Mouse (Mus musculus) forebrain, embryonic 13.5 days (tissue): ENCODE measurements at regions not wholly inside any gene's neighbourhood (a gene's known extent, or its start where the extent isn't known, plus 50 kb on each side); places are given as distances from the start of the nearest gene placed in this dataset.

Experiments used
- ATAC-seq: fragments of 200-750 bp; cut with Nextera tagmentation; 2 replicates; pipeline ENCODE4 v1.8.0; 2017
- H3K27ac ChIP-seq: fragments of 300-500 bp; sonication (generic); 2 replicates; pipeline ENCODE4 v1.5.1; 2015; ENCODE audit warnings: inconsistent platforms, mild to moderate bottlenecking, moderate library complexity
- H3K27me3 ChIP-seq: fragments of 300-500 bp; sonication (generic); 2 replicates; pipeline ENCODE4 v1.6.1; 2015; ENCODE audit warnings: mild to moderate bottlenecking, inconsistent platforms
- H3K36me3 ChIP-seq: fragments of 300-500 bp; sonication (generic); 2 replicates; pipeline ENCODE4 v1.6.1; 2015; ENCODE audit warnings: mild to moderate bottlenecking, inconsistent platforms; ENCODE audit not compliant: poor library complexity, severe bottlenecking
- H3K4me1 ChIP-seq: fragments of 300-500 bp; sonication (generic); 2 replicates; pipeline ENCODE4 v1.6.1; 2015; ENCODE audit warnings: inconsistent platforms
- H3K4me2 ChIP-seq: fragments of 300-500 bp; sonication (generic); 2 replicates; pipeline ENCODE4 v1.6.1; 2015; ENCODE audit warnings: inconsistent platforms, mild to moderate bottlenecking, moderate library complexity
- H3K4me3 ChIP-seq: fragments of 300-500 bp; sonication (generic); 2 replicates; pipeline ENCODE4 v1.5.1; 2015; ENCODE audit warnings: mild to moderate bottlenecking, inconsistent platforms
- H3K9ac ChIP-seq: fragments of 300-500 bp; sonication (generic); 2 replicates; pipeline ENCODE4 v1.6.1; 2015; ENCODE audit warnings: mild to moderate bottlenecking, inconsistent platforms
- H3K9me3 ChIP-seq: fragments of 300-500 bp; sonication (generic); replicated peaks from 2 replicates; pipeline ENCODE4 v1.6.1; 2016; ENCODE audit warnings: inconsistent platforms
- WGBS: fragments of 180-500 bp; shearing (Covaris S2); methylation state at CpG from one replicate; pipeline ENCODE4 v1.1.7; 2015; 5-methylcytosine and 5-hydroxymethylcytosine counted together

DNA sequence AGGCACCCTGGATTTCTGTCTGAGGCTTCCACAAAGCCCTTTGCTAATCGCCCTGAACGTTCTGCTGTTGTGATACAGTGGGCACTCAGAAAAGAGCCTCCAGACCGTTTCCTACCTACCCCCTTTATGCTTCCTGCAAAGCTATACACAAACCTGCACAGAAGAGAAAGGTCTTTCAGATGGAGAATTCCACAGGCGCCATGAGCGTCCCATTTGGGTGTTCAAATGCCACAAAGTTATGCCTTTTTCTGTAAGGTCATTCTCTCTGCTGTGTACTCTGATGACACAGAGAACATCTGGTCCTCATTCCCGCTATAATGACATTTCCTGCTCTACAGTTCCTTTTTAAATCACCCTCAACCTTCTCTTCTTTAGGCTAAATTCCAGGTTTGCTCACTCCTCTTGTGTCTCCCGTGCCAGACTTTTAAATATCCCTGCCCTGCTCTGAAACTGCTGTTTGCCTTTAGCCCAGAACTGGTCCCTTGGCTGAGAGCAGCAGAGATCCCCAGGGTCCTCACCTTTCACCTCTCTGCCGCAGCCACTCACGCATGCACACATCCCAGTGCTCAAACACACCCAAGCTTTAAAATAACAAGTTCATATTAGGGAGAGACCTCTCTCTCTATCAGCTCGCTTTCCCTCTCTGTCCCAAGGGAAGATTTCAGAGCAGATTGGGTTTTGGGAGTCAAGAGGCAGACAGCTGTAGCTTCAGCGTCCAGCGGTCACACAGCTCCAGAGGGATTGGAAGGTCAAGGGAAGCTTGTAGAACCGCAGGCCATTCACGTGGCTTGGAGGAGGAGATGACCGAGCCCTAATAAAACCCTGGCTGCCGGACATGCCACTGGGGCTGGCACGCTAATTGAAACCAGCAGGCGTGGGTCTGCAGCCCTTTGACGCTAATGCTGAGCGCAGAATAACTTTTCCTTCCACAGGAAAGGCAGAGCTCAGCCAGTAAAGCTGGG is 543.9 kb downstream of the Gja1 start:
- no peak overlapping the region for H3K4me2 ChIP-seq
- H3K4me1 ChIP-seq, result no peaks in the 10 kb centered on the region
- H3K9me3 ChIP-seq, result no peaks in the 10 kb centered on the region
- no peaks in the 10 kb centered on the region for H3K36me3 ChIP-seq
- no peaks in the 10 kb centered on the region for H3K27me3 ChIP-seq
- H3K27ac ChIP-seq, result no peak overlapping the region
- no peak for ATAC-seq
- WGBS, result 62% methylated on average over 20 of the region's 20 CpGs
- no peak overlapping the region for H3K4me3 ChIP-seq
- no peak overlapping the region for H3K9ac ChIP-seq

DNA sequence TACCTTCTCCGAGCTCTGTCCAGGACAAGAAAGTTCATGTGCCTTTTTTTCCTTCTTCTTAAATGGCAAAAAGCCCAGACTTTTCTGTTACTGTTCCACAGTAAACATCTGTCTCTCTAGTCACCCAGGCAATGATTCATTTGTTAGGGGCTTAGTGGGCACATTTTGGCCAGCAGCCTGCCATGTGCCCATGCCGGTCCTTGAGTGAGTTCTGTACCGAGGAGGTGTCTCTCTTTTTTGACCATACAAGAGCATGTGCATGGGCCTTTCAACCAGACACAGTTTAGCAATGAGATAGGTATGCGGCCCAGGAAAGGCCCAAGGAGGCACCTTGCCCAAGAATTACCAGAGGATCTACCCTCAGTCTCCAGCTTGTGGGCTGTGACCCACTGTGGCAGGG is 551.0 kb upstream of the Hsf2 start:
- no peak overlapping the region for H3K4me2 ChIP-seq
- ATAC-seq, result no peak
- no peaks in the 10 kb centered on the region for H3K36me3 ChIP-seq
- no peak overlapping the region for H3K9ac ChIP-seq
- H3K27ac ChIP-seq, result no peak overlapping the region
- no peak overlapping the region for H3K4me3 ChIP-seq
- no peaks in the 10 kb centered on the region for H3K9me3 ChIP-seq
- H3K4me1 ChIP-seq, result no peaks in the 10 kb centered on the region
- WGBS, result 91% methylated on average over 4 of the region's 4 CpGs
- no peaks in the 10 kb centered on the region for H3K27me3 ChIP-seq

DNA sequence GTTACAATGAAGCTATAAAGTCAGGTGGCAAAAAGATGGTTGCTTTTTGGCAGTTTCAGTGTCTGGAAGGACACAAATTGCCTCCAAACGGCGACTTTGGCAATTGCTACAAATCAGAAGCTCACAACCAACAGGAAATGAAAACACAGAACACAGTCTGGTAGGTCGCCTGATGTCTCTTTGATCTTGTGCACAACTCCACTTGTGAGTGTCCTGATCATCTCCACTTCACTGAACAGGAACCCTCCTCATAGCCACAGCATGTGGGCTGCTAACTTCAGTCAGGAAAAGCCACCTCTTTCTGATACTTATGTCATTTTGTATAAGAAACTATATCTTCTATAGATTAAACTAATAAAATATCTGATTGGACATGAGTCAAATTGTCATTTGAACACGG is 544.2 kb upstream of the Hsf2 start:
- Histone ChIP-seq H3K4me1 (no peaks in the 10 kb centered on the region), H3K9ac (no peak overlapping the region), H3K4me2 (no peak overlapping the region), H3K4me3 (no peak overlapping the region), H3K9me3 (no peaks in the 10 kb centered on the region), H3K27ac (no peak overlapping the region), H3K36me3 (no peaks in the 10 kb centered on the region), H3K27me3 (no peaks in the 10 kb centered on the region)
- ATAC-seq, result no peak
- 45% methylated on average over 4 of the region's 4 CpGs for WGBS

- no peak overlapping the region for H3K27ac ChIP-seq
- no peak overlapping the region for H3K4me2 ChIP-seq
- no peaks in the 10 kb centered on the region for H3K9me3 ChIP-seq
- 87% methylated on average over 5 of the region's 5 CpGs for WGBS
- no peak for ATAC-seq
- no peak overlapping the region for H3K4me3 ChIP-seq
- H3K36me3 ChIP-seq, result no peaks in the 10 kb centered on the region
- H3K27me3 ChIP-seq, result no peaks in the 10 kb centered on the region
- no peaks in the 10 kb centered on the region for H3K4me1 ChIP-seq
- no peak overlapping the region for H3K9ac ChIP-seq
Observed at GRCm38 (mm10) chr10:56944434-56945145, 541.6 kb upstream of the Hsf2 start.

DNA sequence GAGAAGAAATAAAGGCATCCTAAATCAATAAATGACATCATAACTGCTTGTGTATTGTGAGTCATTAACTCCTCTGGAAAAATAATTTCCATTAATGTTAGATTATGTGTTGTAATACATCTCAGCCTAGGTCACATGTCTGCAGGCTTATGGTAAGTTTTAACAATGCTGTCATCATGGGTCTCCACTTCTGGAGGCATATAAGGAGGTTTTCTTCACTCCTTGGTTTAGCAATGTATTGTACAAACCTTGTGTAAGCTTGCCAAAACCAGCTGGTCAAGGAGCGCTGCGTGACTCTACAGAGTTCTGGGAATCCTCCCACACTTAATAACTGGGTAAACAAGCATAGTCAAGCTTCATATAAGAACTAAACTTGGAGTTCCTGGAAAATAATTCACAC is 529.5 kb upstream of the Hsf2 start:
- Histone ChIP-seq H3K4me1 (no peaks in the 10 kb centered on the region), H3K27ac (no peak overlapping the region), H3K9ac (no peak overlapping the region), H3K4me3 (no peak overlapping the region), H3K27me3 (no peaks in the 10 kb centered on the region), H3K4me2 (no peak overlapping the region), H3K9me3 (no peaks in the 10 kb centered on the region), H3K36me3 (no peaks in the 10 kb centered on the region)
- WGBS, result 92% methylated on average over 2 of the region's 2 CpGs
- no peak for ATAC-seq

GRCm38 (mm10) chr10:56962096-56962807 is 523.9 kb upstream of the Hsf2 start:
- Histone ChIP-seq H3K27me3 (no peaks in the 10 kb centered on the region), H3K4me2 (no peak overlapping the region), H3K9ac (no peak overlapping the region), H3K4me3 (no peak overlapping the region), H3K4me1 (peaks cover 7% of the 10 kb centered on the region; the same call in 1 of the 2 replicates), H3K27ac (no peak overlapping the region), H3K9me3 (no peaks in the 10 kb centered on the region), H3K36me3 (no peaks in the 10 kb centered on the region)
- WGBS, result 47% methylated on average over 4 of the region's 4 CpGs
- peak; percentile 79; the same call in 1 of the 2 replicates for ATAC-seq

DNA sequence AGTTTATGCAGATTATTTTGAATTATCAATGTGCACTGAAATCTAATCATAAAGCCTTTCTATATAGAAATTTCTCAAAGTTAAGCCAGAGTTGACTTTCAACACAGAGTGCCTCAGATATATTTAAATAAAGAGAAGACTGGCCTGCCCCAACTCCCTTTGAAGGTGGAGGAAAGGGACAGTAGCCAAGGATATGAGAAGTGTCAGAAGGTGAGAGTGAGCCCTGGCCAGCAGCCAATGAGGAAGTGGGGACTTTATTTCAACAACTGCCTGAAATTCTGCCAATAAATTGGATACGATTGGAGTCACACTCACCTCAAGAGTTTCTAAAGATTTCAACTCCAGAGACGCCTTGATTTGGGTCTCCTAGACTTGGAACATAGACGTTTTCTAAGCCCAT is 523.0 kb upstream of the Hsf2 start:
- no peak for ATAC-seq
- Histone ChIP-seq H3K27me3 (no peaks in the 10 kb centered on the region), H3K9me3 (no peaks in the 10 kb centered on the region), H3K9ac (no peak overlapping the region), H3K4me1 (peaks cover 7% of the 10 kb centered on the region; the same call in 1 of the 2 replicates), H3K27ac (no peak overlapping the region), H3K36me3 (no peaks in the 10 kb centered on the region), H3K4me3 (no peak overlapping the region), H3K4me2 (no peak overlapping the region)
- 55% methylated on average over 3 of the region's 3 CpGs for WGBS

GRCm38 (mm10) chr10:56968913-56969312 is 517.3 kb upstream of the Hsf2 start:
- Histone ChIP-seq H3K36me3 (no peaks in the 10 kb centered on the region), H3K9ac (no peak overlapping the region), H3K9me3 (no peaks in the 10 kb centered on the region), H3K27ac (no peak overlapping the region), H3K4me2 (no peak overlapping the region), H3K4me3 (no peak overlapping the region), H3K27me3 (no peaks in the 10 kb centered on the region), H3K4me1 (no peaks in the 10 kb centered on the region)
- no peak for ATAC-seq
- 74% methylated on average over 1 of the region's 1 CpGs for WGBS

DNA sequence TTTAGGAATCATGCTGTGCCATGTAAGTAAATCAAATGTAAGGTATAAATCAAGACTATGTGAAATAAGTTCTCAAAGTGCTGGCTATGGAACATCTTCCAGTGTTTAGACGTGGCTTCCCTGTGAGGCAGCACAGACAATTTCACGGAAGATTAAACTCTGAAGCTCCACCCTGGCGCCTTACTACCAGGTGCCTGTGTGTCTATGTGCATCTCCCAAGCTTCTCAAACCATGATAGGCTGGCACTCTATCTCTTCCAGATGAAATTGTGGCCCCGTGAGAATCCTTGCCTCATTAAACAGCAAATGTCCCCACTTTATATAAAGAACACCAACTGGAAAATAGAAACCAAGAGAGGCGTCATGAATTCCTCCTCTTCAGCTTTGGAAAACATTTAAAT is 511.4 kb upstream of the Hsf2 start:
- Histone ChIP-seq H3K9ac (no peak overlapping the region), H3K27me3 (no peaks in the 10 kb centered on the region), H3K36me3 (no peaks in the 10 kb centered on the region), H3K4me2 (no peak overlapping the region), H3K9me3 (no peaks in the 10 kb centered on the region), H3K4me3 (no peak overlapping the region), H3K27ac (no peak overlapping the region), H3K4me1 (no peaks in the 10 kb centered on the region)
- 88% methylated on average over 5 of the region's 5 CpGs for WGBS
- no peak for ATAC-seq

- Histone ChIP-seq H3K9ac (no peak overlapping the region), H3K4me3 (no peak overlapping the region), H3K27me3 (no peaks in the 10 kb centered on the region), H3K9me3 (no peaks in the 10 kb centered on the region), H3K4me2 (no peak overlapping the region), H3K27ac (no peak overlapping the region), H3K4me1 (peaks cover 4% of the 10 kb centered on the region; the same call in 1 of the 2 replicates), H3K36me3 (no peaks in the 10 kb centered on the region)
- ATAC-seq, result no peak
- WGBS, result 40% methylated on average over 3 of the region's 3 CpGs
Observed at GRCm38 (mm10) chr10:56979601-56980000, 506.6 kb upstream of the Hsf2 start.

DNA sequence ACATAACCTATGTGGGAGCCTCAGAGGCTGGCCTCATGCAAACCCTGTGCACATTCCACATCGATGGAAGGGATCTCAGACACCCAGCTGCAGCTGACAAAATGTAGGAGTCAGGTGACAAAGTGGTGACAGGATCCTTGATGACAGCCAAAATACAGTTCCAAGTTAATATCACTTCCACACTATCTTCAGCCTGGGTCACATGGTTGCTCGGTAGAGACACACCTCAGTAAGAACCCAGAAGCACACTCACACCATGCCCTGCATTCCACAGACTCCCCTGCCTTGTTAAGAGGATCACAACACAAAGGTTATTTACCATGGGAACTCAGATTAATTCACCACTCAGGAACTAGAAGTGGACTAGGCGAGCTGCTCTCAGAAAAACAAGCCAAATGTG is 505.4 kb upstream of the Hsf2 start:
- no peak overlapping the region for H3K4me2 ChIP-seq
- no peak overlapping the region for H3K27ac ChIP-seq
- H3K4me3 ChIP-seq, result no peak overlapping the region
- H3K36me3 ChIP-seq, result no peaks in the 10 kb centered on the region
- no peak for ATAC-seq
- peaks cover 4% of the 10 kb centered on the region; the same call in 1 of the 2 replicates for H3K4me1 ChIP-seq
- no peaks in the 10 kb centered on the region for H3K9me3 ChIP-seq
- H3K9ac ChIP-seq, result no peak overlapping the region
- no peaks in the 10 kb centered on the region for H3K27me3 ChIP-seq
- WGBS, result 57% methylated on average over 3 of the region's 3 CpGs
